Mouse (Mus musculus): ENCODE results near the gene Ppm1n. TPM values are rescaled to one million over a fixed set of nuclear protein-coding genes. Genes with fewer than 3 reads are reported as not detected.
"Not testable (repeated sequence)": the region's sequence is repeated elsewhere in the genome, so short reads cannot be mapped to it uniquely, and the experiment has no call there.

The Ppm1n gene
- total RNA-seq, 2 experiments from 2014 or later, result not detected

GRCm38 (mm10) chr7:19282791-19283405 lies 3.0 kb upstream of the Ppm1n start:
- DNase-seq, result peak in 1 of 2 experiments; percentile 77

GRCm38 (mm10) chr7:19282385-19282784 lies 2.5 kb upstream of the Ppm1n start, which contains the start of gene Rtn2:
TSS of gene Rtn2 (plus strand) at chr7:19282624.
- peak; percentile 73 for DNase-seq

GRCm38 (mm10) chr7:19281680-19282304 lies 1.9 kb upstream of the Ppm1n start:
- DNase-seq, result not testable (repeated sequence)

- no peak for DNase-seq
Measured at GRCm38 (mm10) chr7:19279052-19279451, 812 bp downstream of the Ppm1n start.

- DNase-seq, result no peak
Measured at GRCm38 (mm10) chr7:19276253-19276652, 3.6 kb downstream of the Ppm1n start.

- peak; percentile 71 to 75 for DNase-seq
Measured at GRCm38 (mm10) chr7:19272173-19272764, 7.6 kb downstream of the Ppm1n start.

- peak; percentile 93 to 96 for DNase-seq
Measured at GRCm38 (mm10) chr7:19271238-19272172, 8.4 kb downstream of the Ppm1n start, which contains the start of gene Vasp. TSS of gene Vasp (minus strand) at chr7:19271817.

- DNase-seq, result peak in 1 of 2 experiments; percentile 52
Measured at GRCm38 (mm10) chr7:19270509-19271237, 9.2 kb downstream of the Ppm1n start.

GRCm38 (mm10) chr7:19269721-19270441 lies 10.0 kb downstream of the Ppm1n start:
- peak; percentile 55 to 85 for DNase-seq

GRCm38 (mm10) chr7:19268993-19269681 lies 10.7 kb downstream of the Ppm1n start:
- DNase-seq, result peak in 1 of 2 experiments; percentile 68

- no peak for DNase-seq
Measured at GRCm38 (mm10) chr7:19267051-19267450, 12.8 kb downstream of the Ppm1n start.

- DNase-seq, result peak; percentile 27 to 60
Measured at GRCm38 (mm10) chr7:19265928-19266822, 13.7 kb downstream of the Ppm1n start.

- DNase-seq, result peak; percentile 25 to 38
Measured at GRCm38 (mm10) chr7:19265147-19265546, 14.7 kb downstream of the Ppm1n start.

GRCm38 (mm10) chr7:19258336-19258735 lies 21.5 kb downstream of the Ppm1n start:
- peak; percentile 63 to 68 for DNase-seq

GRCm38 (mm10) chr7:19257390-19258022 lies 22.4 kb downstream of the Ppm1n start:
- peak; percentile 79 to 85 for DNase-seq

- DNase-seq, result no peak
Measured at GRCm38 (mm10) chr7:19256567-19256966, 23.3 kb downstream of the Ppm1n start.

GRCm38 (mm10) chr7:19255395-19255794 lies 24.5 kb downstream of the Ppm1n start:
- no peak for DNase-seq

- DNase-seq, result peak in 1 of 2 experiments; percentile 43
Measured at GRCm38 (mm10) chr7:19253437-19253836, 26.4 kb downstream of the Ppm1n start.
